Mouse (Mus musculus) lung, postnatal 0 days (tissue): ENCODE results near the gene Dock8. TPM values are rescaled to one million over a fixed set of nuclear protein-coding genes. Genes with fewer than 3 reads are reported as not detected.

ENCODE experiments used
- ATAC-seq: fragments of 200-750 bp; cut with Nextera tagmentation; 2 replicates; pipeline ENCODE4 v1.8.0; 2017; ENCODE audit warnings: moderate library complexity
- DNase-seq: peaks from one replicate; pipeline ENCODE4 v3.0.0-alpha.2; 2016; ENCODE audit warnings: low spot score
- H3K27ac ChIP-seq: fragments of 300-500 bp; sonication (generic); 2 replicates; pipeline ENCODE4 v1.5.1; 2014; ENCODE audit warnings: antibody characterized with exemption, mild to moderate bottlenecking, low read length, mixed read lengths
- H3K27me3 ChIP-seq: fragments of 300-500 bp; sonication (generic); replicated peaks from 2 replicates; pipeline ENCODE4 v1.6.1; 2014; ENCODE audit warnings: low read length, mixed read lengths; ENCODE audit not compliant: insufficient read depth
- H3K36me3 ChIP-seq: fragments of 300-500 bp; sonication (generic); 2 replicates; pipeline ENCODE4 v1.6.1; 2014; ENCODE audit warnings: low read length, mixed read lengths; ENCODE audit not compliant: insufficient read depth
- H3K4me1 ChIP-seq: fragments of 300-500 bp; sonication (generic); 2 replicates; pipeline ENCODE4 v1.6.1; 2014; ENCODE audit warnings: antibody characterized with exemption, low read depth, low read length, mixed read lengths; ENCODE audit not compliant: insufficient read depth
- H3K4me2 ChIP-seq: fragments of 300-500 bp; sonication (generic); replicated peaks from 2 replicates; pipeline ENCODE4 v1.6.1; 2014; ENCODE audit warnings: low read depth, mild to moderate bottlenecking, low read length, moderate library complexity, mixed read lengths
- H3K4me3 ChIP-seq: fragments of 300-500 bp; sonication (generic); 2 replicates; pipeline ENCODE4 v1.5.1; 2014; ENCODE audit warnings: low read depth, low read length
- H3K9ac ChIP-seq: fragments of 300-500 bp; sonication (generic); replicated peaks from 2 replicates; pipeline ENCODE4 v1.6.1; 2014; ENCODE audit warnings: low read depth, mild to moderate bottlenecking
- H3K9me3 ChIP-seq: fragments of 300-500 bp; sonication (generic); 2 replicates; pipeline ENCODE4 v1.6.1; 2016; ENCODE audit warnings: low read length, mixed read lengths
- CTCF ChIP-seq: IDR thresholded peaks from 2 replicates; pipeline ENCODE4 v1.5.1; 2016; ENCODE audit warnings: antibody characterized with exemption, mild to moderate bottlenecking
- EP300 ChIP-seq: IDR thresholded peaks from 2 replicates; pipeline ENCODE4 v1.6.1; 2016; ENCODE audit warnings: antibody characterized with exemption, mild to moderate bottlenecking, control low read depth
- WGBS: fragments of 180-500 bp; shearing (Covaris S2); extraction: QIAGEN DNeasy Blood & Tissue Kit; methylation state at CpG from one replicate; pipeline ENCODE4 v1.1.7; 2014; 5-methylcytosine and 5-hydroxymethylcytosine counted together
- polyA plus RNA-seq: library from polyadenylated mRNA; unstranded; fragments of >200 nt; fragmentation: Nextera tagmentation; extraction: Ambion mirVana; gene quantifications from 2 replicates; pipeline ENCODE4 v1.2.1, GENCODE M21; 2015

Gene Dock8
- polyA plus RNA-seq, 1 experiment from 2014 or later = 8.1 TPM

DNA sequence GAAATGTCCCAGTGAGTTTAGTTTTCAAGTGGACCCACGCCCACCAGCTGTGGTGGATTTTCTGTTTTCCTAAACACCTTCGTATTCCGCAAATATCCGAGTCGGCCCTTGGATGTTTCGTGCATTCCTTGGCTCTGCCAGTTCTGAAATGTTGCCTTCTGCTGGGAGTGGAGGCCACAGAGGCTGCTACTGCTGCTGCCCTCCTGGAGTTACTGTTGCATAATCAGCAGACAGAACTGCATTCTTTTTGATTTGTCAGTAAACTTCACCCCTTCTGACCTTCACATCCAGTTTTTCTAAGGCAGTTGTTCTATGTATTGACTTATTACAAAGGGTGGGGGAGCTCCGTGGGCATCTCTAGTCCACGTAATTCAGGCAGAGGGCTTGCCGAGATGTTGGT, 97.0 kb downstream of the Dock8 start:
- Histone ChIP-seq H3K9ac (no peak overlapping the region), H3K4me2 (no peak overlapping the region), H3K27me3 (no peaks in the 10 kb centered on the region), H3K4me1 (no peaks in the 10 kb centered on the region), H3K9me3 (no peaks in the 10 kb centered on the region), H3K4me3 (no peak overlapping the region), H3K36me3 (no peaks in the 10 kb centered on the region), H3K27ac (0 out of 2 replicates have a peak overlapping the region, but pooled peaks have one; percentile 2)
- ATAC-seq = peak; percentile 61
- 51% methylated on average over 9 of the region's 9 CpGs for WGBS
- TF ChIP-seq CTCF (no peak), EP300 (no peak)
- DNase-seq = peak; percentile 23

DNA sequence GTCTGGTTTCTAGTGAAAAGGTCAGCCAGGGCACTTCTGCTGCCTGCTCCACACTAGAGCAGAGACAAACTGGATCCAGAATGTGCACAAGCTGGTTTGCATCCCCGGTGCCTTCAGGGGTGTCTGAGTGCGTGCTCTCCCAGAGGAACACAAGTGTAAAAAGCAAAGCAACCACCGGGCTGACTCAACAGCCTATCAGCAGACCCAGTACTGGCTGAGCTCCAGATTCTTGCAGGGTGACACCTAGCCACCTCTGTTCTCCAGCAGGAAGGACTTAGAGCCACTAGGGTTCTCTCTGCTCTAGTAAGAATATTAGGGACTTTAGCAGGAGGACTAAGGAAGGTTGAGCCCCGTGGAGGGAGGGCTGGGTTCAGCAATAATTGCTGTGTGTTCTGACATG, 97.7 kb downstream of the Dock8 start:
- no peaks in the 10 kb centered on the region for H3K36me3 ChIP-seq
- H3K9ac ChIP-seq = no peak overlapping the region
- ATAC-seq (peak; percentile 88), DNase-seq (peak; percentile 77)
- no peak overlapping the region for H3K27ac ChIP-seq
- H3K4me3 ChIP-seq = no peak overlapping the region
- H3K27me3 ChIP-seq = no peaks in the 10 kb centered on the region
- no peak overlapping the region for H3K4me2 ChIP-seq
- no peaks in the 10 kb centered on the region for H3K9me3 ChIP-seq
- TF ChIP-seq CTCF (peak; percentile 28; the same call in 1 of the 2 replicates), EP300 (no peak)
- WGBS = 29% methylated on average over 4 of the region's 4 CpGs
- no peaks in the 10 kb centered on the region for H3K4me1 ChIP-seq

DNA sequence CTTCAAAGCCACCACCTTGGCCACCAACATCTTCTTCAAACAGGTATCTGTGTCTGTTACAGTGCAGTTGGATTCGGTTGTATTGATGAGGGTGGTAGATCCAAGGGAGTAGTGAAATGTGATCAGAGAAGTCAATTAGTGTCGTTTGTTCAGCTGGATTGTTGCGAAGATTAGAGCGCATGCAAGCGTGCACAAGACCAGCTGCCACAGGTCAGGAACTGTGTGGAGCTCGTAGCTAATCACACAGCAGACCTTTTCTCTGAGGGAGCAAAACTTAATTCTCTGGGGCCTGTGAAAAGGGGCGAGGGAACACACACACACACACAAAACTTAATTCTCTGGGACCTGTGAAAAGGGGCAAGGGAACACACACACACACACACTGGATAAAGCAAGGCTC, 98.2 kb downstream of the Dock8 start:
- DNase-seq (no peak), ATAC-seq (no peak)
- no peak overlapping the region for H3K9ac ChIP-seq

DNA sequence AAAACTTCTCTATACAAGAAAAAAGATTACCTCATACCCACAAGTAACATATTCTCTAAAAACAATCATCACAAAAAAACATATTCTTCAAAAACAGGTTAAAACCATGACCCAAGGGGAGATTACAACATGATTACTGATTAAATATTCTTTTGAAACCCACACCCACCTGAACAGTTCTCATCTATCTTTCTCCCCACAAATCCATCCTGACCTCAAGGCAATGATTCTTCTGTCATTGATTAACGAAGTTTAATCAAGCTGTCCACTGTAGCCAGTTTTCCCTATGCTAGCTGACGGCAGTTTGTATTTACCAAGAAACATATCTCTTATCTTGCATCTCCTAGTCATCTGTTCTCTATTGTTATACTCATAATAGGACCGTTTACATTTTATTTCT, 98.6 kb downstream of the Dock8 start:
- WGBS = 62% methylated on average over 3 of the region's 3 CpGs
- H3K27me3 ChIP-seq = no peaks in the 10 kb centered on the region
- H3K4me3 ChIP-seq = no peak overlapping the region
- DNase-seq = no peak
- TF ChIP-seq CTCF (no peak), EP300 (no peak)
- no peaks in the 10 kb centered on the region for H3K36me3 ChIP-seq
- no peak for ATAC-seq
- H3K4me1 ChIP-seq = no peaks in the 10 kb centered on the region
- no peak overlapping the region for H3K9ac ChIP-seq
- H3K27ac ChIP-seq = no peak overlapping the region
- H3K4me2 ChIP-seq = no peak overlapping the region
- H3K9me3 ChIP-seq = no peaks in the 10 kb centered on the region

More for the DNA sequence above, 98.2 kb downstream of the Dock8 start:
- Histone ChIP-seq H3K36me3 (no peaks in the 10 kb centered on the region), H3K4me3 (no peak overlapping the region), H3K9me3 (no peaks in the 10 kb centered on the region), H3K27me3 (no peaks in the 10 kb centered on the region), H3K4me2 (no peak overlapping the region), H3K4me1 (no peaks in the 10 kb centered on the region), H3K27ac (no peak overlapping the region)
- TF ChIP-seq EP300 (no peak), CTCF (no peak)
- 66% methylated on average over 7 of the region's 7 CpGs for WGBS

DNA sequence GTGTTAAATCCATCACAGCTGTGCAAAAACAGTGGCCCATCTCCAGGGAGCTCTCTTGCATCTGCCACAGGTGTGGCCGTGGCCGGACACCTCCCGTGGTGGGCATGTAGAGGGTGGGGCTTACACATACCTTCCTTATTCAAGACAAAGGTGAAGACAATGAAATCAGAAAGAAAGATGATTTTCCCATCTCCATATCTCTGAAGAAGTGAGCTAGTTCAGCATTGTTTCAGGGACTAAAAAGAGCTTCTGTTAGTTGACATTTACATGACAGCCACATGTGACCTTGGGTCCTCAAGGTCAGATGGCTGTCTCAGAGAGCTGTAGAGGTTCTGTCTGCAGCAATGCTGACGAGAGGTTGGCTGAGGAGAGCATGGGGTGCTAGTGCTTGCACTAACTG, 99.6 kb downstream of the Dock8 start:
- no peaks in the 10 kb centered on the region for H3K4me1 ChIP-seq
- no peak overlapping the region for H3K27ac ChIP-seq
- no peaks in the 10 kb centered on the region for H3K36me3 ChIP-seq
- no peak overlapping the region for H3K4me2 ChIP-seq
- H3K27me3 ChIP-seq = no peaks in the 10 kb centered on the region
- no peak for ATAC-seq
- no peaks in the 10 kb centered on the region for H3K9me3 ChIP-seq
- TF ChIP-seq CTCF (no peak), EP300 (no peak)
- DNase-seq = no peak
- no peak overlapping the region for H3K4me3 ChIP-seq
- 94% methylated on average over 4 of the region's 4 CpGs for WGBS
- H3K9ac ChIP-seq = no peak overlapping the region

DNA sequence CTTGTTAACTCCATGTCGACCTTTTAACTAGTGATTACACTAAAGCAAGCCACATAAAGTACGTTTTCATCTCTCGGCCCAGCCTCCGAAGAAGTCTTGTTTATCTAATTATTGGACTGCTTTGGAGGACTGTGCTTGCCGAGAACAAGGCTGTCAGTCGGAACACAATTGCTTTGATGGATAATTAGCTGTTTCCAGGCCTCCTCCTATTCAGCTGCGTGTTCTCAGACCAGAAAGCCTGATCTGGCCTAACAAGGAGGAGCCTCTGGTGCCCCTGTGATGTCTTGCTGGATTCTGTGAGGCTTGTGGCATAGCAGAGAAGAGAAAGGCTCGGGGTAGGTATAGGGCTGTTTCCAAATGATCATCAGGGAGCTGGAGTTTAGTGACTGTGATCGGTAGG, 106.3 kb downstream of the Dock8 start:
- Histone ChIP-seq H3K9ac (no peak overlapping the region), H3K9me3 (no peaks in the 10 kb centered on the region), H3K4me2 (no peak overlapping the region), H3K27ac (no peak overlapping the region), H3K27me3 (no peaks in the 10 kb centered on the region), H3K4me3 (no peak overlapping the region), H3K36me3 (no peaks in the 10 kb centered on the region), H3K4me1 (no peaks in the 10 kb centered on the region)
- ATAC-seq = no peak
- TF ChIP-seq CTCF (no peak), EP300 (no peak)
- no peak for DNase-seq
- 53% methylated on average over 9 of the region's 9 CpGs for WGBS

DNA sequence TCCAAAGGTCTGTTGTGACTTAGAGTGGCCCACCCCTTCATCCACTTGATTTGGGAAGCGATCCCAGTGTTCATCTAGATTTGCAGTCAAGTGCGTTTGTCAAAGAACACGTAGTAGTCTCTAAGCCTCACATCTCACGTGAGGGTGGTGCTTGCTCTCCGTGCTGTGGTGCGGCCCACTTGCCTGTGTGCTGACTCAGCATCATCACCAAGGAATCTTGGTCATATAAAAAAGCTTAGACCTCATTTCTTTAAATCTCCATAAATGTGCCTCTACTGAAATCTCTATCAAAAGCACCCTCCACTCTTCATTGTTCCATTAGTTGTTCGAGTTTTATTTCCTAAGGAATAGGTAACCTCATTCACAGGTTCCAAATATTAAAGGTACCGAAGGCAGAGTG, 107.0 kb downstream of the Dock8 start:
- Histone ChIP-seq H3K9me3 (no peaks in the 10 kb centered on the region), H3K27me3 (no peaks in the 10 kb centered on the region), H3K27ac (no peak overlapping the region), H3K4me3 (no peak overlapping the region), H3K4me1 (no peaks in the 10 kb centered on the region), H3K4me2 (no peak overlapping the region), H3K9ac (no peak overlapping the region), H3K36me3 (no peaks in the 10 kb centered on the region)
- peak; percentile 37; the same call in 1 of the 2 replicates for ATAC-seq
- TF ChIP-seq EP300 (no peak), CTCF (no peak)
- peak; percentile 7 for DNase-seq
- 67% methylated on average over 8 of the region's 8 CpGs for WGBS
